Mouse (Mus musculus) neural tube, embryonic 11.5 days (tissue): Measurements from ENCODE around the gene Topors. TPM values are rescaled to one million over a fixed set of nuclear protein-coding genes. Genes with fewer than 3 reads are reported as not detected.

ENCODE experiments used
- polyA plus RNA-seq: library from polyadenylated mRNA; unstranded; fragments of >200 nt; fragmentation: Nextera tagmentation; extraction: Ambion mirVana; gene quantifications from 2 replicates; pipeline ENCODE4 v1.2.1, GENCODE M21; 2014

Topors gene
- polyA plus RNA-seq, 1 experiment from 2014 or later, result 49.0 TPM

Other genes starting within 250 kb of the Topors start
- 61.4 and 65.4 TPM in 2 replicates for gene Aco1, start 126.8 kb downstream of the Topors start, polyA plus RNA-seq
- gene Ddx58, start 30.0 kb downstream of the Topors start, polyA plus RNA-seq, result 2.8 and 4.1 TPM in 2 replicates
- 21.6 and 27.7 TPM in 2 replicates for gene Smim27, start 271 bp downstream of the Topors start, polyA plus RNA-seq
- 274 and 296 TPM in 2 replicates for gene Ndufb6, start 9.6 kb upstream of the Topors start, polyA plus RNA-seq
- gene Tmem215, start 202.3 kb upstream of the Topors start, polyA plus RNA-seq, result 0.42 and 0.51 TPM in 2 replicates